Comparison of ENCODE assay signal across 29 mouse cellular contexts in the genomic region with DNA sequence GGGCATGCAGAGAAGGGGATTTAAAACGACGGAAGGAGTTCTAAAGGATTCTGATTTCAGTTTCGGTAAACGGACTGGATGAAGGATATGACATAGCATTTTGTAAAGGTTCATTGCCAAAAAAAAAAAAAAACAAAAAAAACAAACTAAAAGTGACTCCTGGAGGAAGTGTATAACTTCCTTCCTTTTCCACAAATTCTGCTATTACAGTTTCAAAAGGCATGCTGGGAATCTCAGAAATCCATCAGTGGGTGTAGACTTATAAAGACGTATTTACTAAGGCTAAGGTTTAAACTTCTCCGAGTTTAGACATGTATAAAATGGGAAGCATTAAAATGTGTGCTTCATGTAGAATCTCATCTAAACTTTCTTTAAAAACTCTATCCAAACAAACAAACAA. TPM values are rescaled to one million over a fixed set of nuclear protein-coding genes. Genes with fewer than 3 reads are reported as not detected.
A peak's percentile ranks its signal among the peaks of the same experiment; 100 is the strongest.
DNase-seq lines count a peak whose midpoint lies in the region; ATAC-seq and TF ChIP-seq lines count a peak whose summit lies in the region.
"Had no signal": no experiment of that assay in that cellular context is flagged by ENCODE, and none has a peak within 500 bp of the region (broad histone marks: within the 10 kb centered on the region; RNA-seq: fewer than 3 reads in every experiment).

No protein-coding gene starts in this region.

- H3K4me1 ChIP-seq in heart, adult 2 months (ENCODE audit: control insufficient read depth, insufficient read depth, low read length) = peaks cover 31% of the 10 kb centered on the region
- H3K4me1 ChIP-seq in lung, embryonic 14.5 days (ENCODE audit: insufficient read depth) = peaks cover 9% of the 10 kb centered on the region; the same call in 1 of the 2 replicates
- peaks cover 27% of the 10 kb centered on the region for H3K4me1 ChIP-seq in lung, adult 2 months (ENCODE audit: control insufficient read depth, insufficient read depth, low read length)
- H3K4me1 ChIP-seq: liver, embryonic 13.5 days had no signal

- DNase-seq in heart, adult 2 months = no peak
- no peak for DNase-seq in heart, postnatal 4 days
- DNase-seq in kidney, adult 9 months = peak; percentile 47
- no peak for DNase-seq in kidney, adult 18-20 months
- peak; percentile 17 for DNase-seq in lung, embryonic 14.5 days
- no peak for DNase-seq in lung, adult 2 months
- DNase-seq in left cerebral cortex, adult 2 months (ENCODE audit: extremely low spot score in 1 of 2, low spot score in 2 of 2) = no peak
- DNase-seq: adrenal gland, postnatal 14 days; cerebellum, adult 18-20 months; cerebellum, postnatal 10 days; gastrocnemius, postnatal 10 days; kidney, postnatal 25 days; liver, embryonic 13.5 days; lung, postnatal 4 days; midbrain, embryonic 14.5 days; retina, postnatal 1 day; right cerebral cortex, postnatal 14 days; thymus, postnatal 4 days had no signal

- peaks cover 25% of the 10 kb centered on the region for H3K36me3 ChIP-seq in heart, adult 2 months (ENCODE audit: control insufficient read depth, insufficient read depth, low read length)
- H3K36me3 ChIP-seq in lung, embryonic 14.5 days (ENCODE audit: insufficient read depth) = no peaks in the 10 kb centered on the region
- H3K36me3 ChIP-seq: hindbrain, embryonic 12.5 days; liver, embryonic 13.5 days; lung, embryonic 15.5 days; neural tube, embryonic 15.5 days had no signal

- intact Hi-C loops in heart, adult 2 months (cut with DNase I) = no loop called here
- intact Hi-C loops in left cerebral cortex, adult 2 months (cut with DNase I) = no loop called here

- H3K9me3 ChIP-seq in lung, embryonic 14.5 days (ENCODE audit: low read depth, low read length) = no peaks in the 10 kb centered on the region
- H3K9me3 ChIP-seq: embryonic facial prominence, embryonic 13.5 days; heart, embryonic 13.5 days; hindbrain, embryonic 12.5 days; limb, embryonic 12.5 days; liver, embryonic 13.5 days; lung, embryonic 15.5 days; neural tube, embryonic 15.5 days had no signal

- 24% methylated on average over 6 of the region's 6 CpGs for WGBS in heart, adult 2 months
- WGBS in lung, embryonic 14.5 days = 65% methylated on average over 6 of the region's 6 CpGs
- 21% methylated on average over 6 of the region's 6 CpGs for WGBS in lung, adult 2 months

- H3K79me2 ChIP-seq in heart, adult 2 months (replicated peaks; ENCODE audit: control insufficient read depth, insufficient read depth, low read length) = no peaks in the 10 kb centered on the region

- no peak for TF ChIP-seq CTCF in heart, adult 2 months (IDR thresholded peaks at IDR 0.05)
- TF ChIP-seq CTCF in lung, embryonic 14.5 days (IDR thresholded peaks at IDR 0.05; ENCODE audit: low read depth) = no peak
- TF ChIP-seq CTCF in lung, adult 2 months (IDR thresholded peaks at IDR 0.05; ENCODE audit: insufficient read depth, low read length) = no peak
- TF ChIP-seq CTCF in left cerebral cortex, adult 2 months (IDR thresholded peaks at IDR 0.05) = no peak

- no peak overlapping the region for H3K4me3 ChIP-seq in heart, adult 2 months
- H3K4me3 ChIP-seq in lung, embryonic 14.5 days (ENCODE audit: low read depth, low read length) = no peak overlapping the region
- H3K4me3 ChIP-seq in lung, adult 2 months (replicated peaks; ENCODE audit: extremely low read depth, low read depth, low read length) = no peak overlapping the region
- H3K4me3 ChIP-seq in left cerebral cortex, adult 2 months = no peak overlapping the region
- H3K4me3 ChIP-seq: embryonic facial prominence, embryonic 13.5 days; erythroblast, embryonic 14.5 days; heart, embryonic 13.5 days; hindbrain, embryonic 12.5 days; limb, embryonic 12.5 days; liver, embryonic 13.5 days; lung, embryonic 15.5 days; neural tube, embryonic 15.5 days had no signal

- H3K9ac ChIP-seq in heart, adult 2 months (ENCODE audit: low read depth, low read length) = no peak overlapping the region
- H3K9ac ChIP-seq in lung, embryonic 14.5 days = no peak overlapping the region
- H3K9ac ChIP-seq: embryonic facial prominence, embryonic 13.5 days; heart, embryonic 13.5 days; hindbrain, embryonic 12.5 days; limb, embryonic 12.5 days; liver, embryonic 13.5 days; lung, embryonic 15.5 days; neural tube, embryonic 15.5 days had no signal

- no peaks in the 10 kb centered on the region for H3K27me3 ChIP-seq in heart, adult 2 months (ENCODE audit: control insufficient read depth, insufficient read depth, low read length)
- no peaks in the 10 kb centered on the region for H3K27me3 ChIP-seq in lung, embryonic 14.5 days (ENCODE audit: insufficient read depth, low read length)
- H3K27me3 ChIP-seq: embryonic facial prominence, embryonic 13.5 days; heart, embryonic 13.5 days; hindbrain, embryonic 12.5 days; limb, embryonic 12.5 days; liver, embryonic 13.5 days; lung, embryonic 15.5 days; neural tube, embryonic 15.5 days had no signal

- no peak for TF ChIP-seq POLR2A in heart, adult 2 months (IDR thresholded peaks at IDR 0.05; ENCODE audit: insufficient read depth, low read depth, low read length)
- no peak for TF ChIP-seq POLR2A in lung, adult 2 months (IDR thresholded peaks at IDR 0.05; ENCODE audit: borderline replicate concordance, extremely low read depth, low read depth, low read length)

- H3K4me2 ChIP-seq in lung, embryonic 14.5 days = no peak overlapping the region
- H3K4me2 ChIP-seq: embryonic facial prominence, embryonic 13.5 days; heart, embryonic 13.5 days; hindbrain, embryonic 12.5 days; limb, embryonic 12.5 days; liver, embryonic 13.5 days; lung, embryonic 15.5 days; neural tube, embryonic 15.5 days had no signal

- TF ChIP-seq EP300 in heart, adult 2 months (IDR thresholded peaks at IDR 0.05; ENCODE audit: insufficient read depth, low read depth, low read length) = no peak

- peak overlapping the region; percentile 80 for H3K27ac ChIP-seq in heart, adult 2 months
- H3K27ac ChIP-seq in lung, embryonic 14.5 days (ENCODE audit: low read depth) = no peak overlapping the region
- H3K27ac ChIP-seq in left cerebral cortex, adult 2 months = no peak overlapping the region
- H3K27ac ChIP-seq: embryonic facial prominence, embryonic 13.5 days; hindbrain, embryonic 12.5 days; hindbrain, postnatal 0 days; limb, embryonic 12.5 days; lung, embryonic 15.5 days; neural tube, embryonic 15.5 days had no signal

- ATAC-seq in lung, embryonic 14.5 days (ENCODE audit: insufficient read depth) = no peak
- ATAC-seq: forebrain, embryonic 16.5 days; hindbrain, postnatal 0 days; intestine, embryonic 16.5 days had no signal

RNA-seq across cellular contexts. Expression of gene Mertk, which starts 52.3 kb away (rescaled TPM):
- total RNA-seq in heart, adult 2 months (2021) = 1 to 10 TPM; 4.0 to 6.5 TPM
- 2.5 and 3.3 TPM in 2 replicates for polyA plus RNA-seq in heart, adult 2 months (2012; rRNA removed)
- total RNA-seq in heart, postnatal 4 days (2021) = 1 to 10 TPM; 4.1 to 4.4 TPM
- 4.5 TPM in 2 replicates for polyA plus RNA-seq in lung, embryonic 14.5 days (2014; fragmentation: Nextera tagmentation; extraction: Ambion mirVana)
- polyA plus RNA-seq in lung, adult 2 months (2012; rRNA removed) = 9.9 and 12.6 TPM in 2 replicates
- 10 to 100 TPM; 29.6 to 35.1 TPM for total RNA-seq in left cerebral cortex, adult 2 months (2021)
- total RNA-seq: megakaryocyte-erythroid progenitor cell, adult 5-6 weeks had no signal

Comparison
In these comparisons a context has a peak if more than half of its experiments do, and no peak if none do; other contexts are left out.
1. DNase-seq: peak in kidney, adult 9 months (single experiment) and lung, embryonic 14.5 days (single experiment); none in heart, adult 2 months (0 of 2), heart, postnatal 4 days (single experiment), kidney, adult 18-20 months (single experiment), lung, adult 2 months (single experiment) and left cerebral cortex, adult 2 months (0 of 2).
2. RNA of gene Mertk, which starts 52.3 kb away (total RNA-seq): 29.6 to 35.1 TPM in left cerebral cortex, adult 2 months; 4.0 to 6.5 TPM in heart, adult 2 months and 4.1 to 4.4 TPM in heart, postnatal 4 days; every median in the first group is over 4 times any median in the second.